Mouse (Mus musculus) liver, embryonic 12.5 days (tissue): ENCODE results near the gene Klhl12. TPM values are rescaled to one million over a fixed set of nuclear protein-coding genes. Genes with fewer than 3 reads are reported as not detected.

ENCODE experiments used
- ATAC-seq: fragments of 200-750 bp; cut with Nextera tagmentation; 2 replicates; pipeline ENCODE4 v1.8.0; 2017; ENCODE audit warnings: moderate number of reproducible peaks, mild to moderate bottlenecking, moderate library complexity
- H3K27ac ChIP-seq: fragments of 300-500 bp; sonication (generic); 2 replicates; pipeline ENCODE4 v1.5.1; 2016; ENCODE audit warnings: mild to moderate bottlenecking
- H3K27me3 ChIP-seq: fragments of 300-500 bp; sonication (generic); replicated peaks from 2 replicates; pipeline ENCODE4 v1.6.1; 2016; ENCODE audit warnings: mild to moderate bottlenecking, moderate library complexity
- H3K36me3 ChIP-seq: fragments of 300-500 bp; sonication (generic); 2 replicates; pipeline ENCODE4 v1.6.1; 2016; ENCODE audit warnings: mild to moderate bottlenecking, moderate library complexity
- H3K4me1 ChIP-seq: fragments of 300-500 bp; sonication (generic); 2 replicates; pipeline ENCODE4 v1.6.1; 2016
- H3K4me2 ChIP-seq: fragments of 300-500 bp; sonication (generic); 2 replicates; pipeline ENCODE4 v1.6.1; 2016; ENCODE audit warnings: mild to moderate bottlenecking, moderate library complexity
- H3K4me3 ChIP-seq: fragments of 300-500 bp; sonication (generic); 2 replicates; pipeline ENCODE4 v1.5.1; 2016; ENCODE audit warnings: mild to moderate bottlenecking, moderate library complexity
- H3K9ac ChIP-seq: fragments of 300-500 bp; sonication (generic); 2 replicates; pipeline ENCODE4 v1.6.1; 2016; ENCODE audit warnings: mild to moderate bottlenecking, moderate library complexity
- H3K9me3 ChIP-seq: fragments of 300-500 bp; sonication (generic); replicated peaks from 2 replicates; pipeline ENCODE4 v1.6.1; 2016; ENCODE audit warnings: mild to moderate bottlenecking, moderate library complexity
- WGBS: fragments of 180-500 bp; shearing (Covaris S2); methylation state at CpG from one replicate; pipeline ENCODE4 v1.1.7; 2016; ENCODE audit not compliant: insufficient replicate concordance; 5-methylcytosine and 5-hydroxymethylcytosine counted together
- polyA plus RNA-seq: library from polyadenylated mRNA; unstranded; fragments of >200 nt; fragmentation: Nextera tagmentation; extraction: Ambion mirVana; gene quantifications from 2 replicates; pipeline ENCODE4 v1.2.1, GENCODE M21; 2016

Klhl12 gene
- polyA plus RNA-seq, 1 experiment from 2014 or later: 40.2 TPM

DNA sequence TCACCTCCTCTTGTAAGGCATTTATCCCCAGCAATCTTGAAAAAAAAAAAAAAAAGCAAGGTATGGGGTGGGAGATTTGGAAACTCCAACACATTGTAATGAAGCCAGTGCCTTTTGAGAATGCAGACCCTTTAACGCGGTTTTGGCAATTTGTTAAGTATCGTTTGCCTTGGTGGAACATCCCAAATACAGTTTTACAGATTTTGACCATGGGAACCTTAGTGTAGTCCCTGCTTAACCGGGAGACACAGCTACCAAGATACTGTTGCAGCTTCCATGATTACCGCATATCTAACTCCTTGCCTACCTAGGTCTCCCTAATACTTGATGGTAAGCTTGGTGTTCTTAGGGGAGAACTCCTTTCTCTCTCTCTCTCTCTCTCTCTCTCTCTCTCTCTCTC, 729 bp downstream of the Klhl12 start:
- 8% methylated on average over 5 of the region's 5 CpGs for WGBS
- H3K4me3 ChIP-seq: peak overlapping the region; percentile 97
- no peak for ATAC-seq
- H3K27ac ChIP-seq: peak overlapping the region; percentile 93
- H3K9ac ChIP-seq: peak overlapping the region; percentile 97
- H3K4me1 ChIP-seq: peaks cover 56% of the 10 kb centered on the region
- no peaks in the 10 kb centered on the region for H3K9me3 ChIP-seq
- H3K36me3 ChIP-seq: peaks cover 31% of the 10 kb centered on the region
- H3K27me3 ChIP-seq: 0 out of 2 replicates have a peak, but pooled peaks cover 5% of the 10 kb centered on the region
- H3K4me2 ChIP-seq: peak overlapping the region; percentile 84

DNA sequence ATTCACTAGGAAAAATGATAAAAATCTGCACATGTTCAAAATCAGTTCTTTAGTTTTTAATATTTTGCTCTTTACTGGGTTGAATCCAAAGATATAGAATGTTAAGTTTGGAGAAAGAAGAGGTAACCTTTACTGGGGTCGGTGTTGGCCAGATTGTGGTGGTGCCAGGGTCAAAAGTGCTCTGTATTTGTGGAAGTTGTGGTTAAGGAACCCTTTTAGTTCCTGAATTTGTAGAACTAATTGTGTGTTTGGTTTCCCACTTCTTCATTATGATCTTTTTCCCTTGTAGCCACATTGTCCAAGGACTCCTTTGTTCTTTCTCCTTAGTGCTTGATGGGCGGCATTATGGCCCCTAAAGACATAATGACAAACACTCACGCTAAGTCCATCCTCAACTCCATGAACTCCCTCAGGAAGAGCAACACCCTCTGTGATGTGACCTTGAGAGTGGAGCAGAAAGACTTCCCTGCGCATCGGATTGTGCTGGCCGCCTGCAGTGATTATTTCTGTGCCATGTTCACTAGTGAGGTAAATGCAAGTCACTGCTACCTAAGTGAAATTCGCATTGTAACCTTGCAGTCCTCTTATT, 2.9 kb downstream of the Klhl12 start:
- 0 out of 2 replicates have a peak, but pooled peaks cover 5% of the 10 kb centered on the region for H3K27me3 ChIP-seq
- peak overlapping the region; percentile 63 for H3K27ac ChIP-seq
- WGBS: 81% methylated on average over 7 of the region's 7 CpGs
- peaks cover 75% of the 10 kb centered on the region for H3K4me1 ChIP-seq
- no peak for ATAC-seq
- H3K9ac ChIP-seq: no peak overlapping the region
- no peak overlapping the region for H3K4me2 ChIP-seq
- peaks cover 53% of the 10 kb centered on the region for H3K36me3 ChIP-seq
- H3K4me3 ChIP-seq: no peak overlapping the region
- no peaks in the 10 kb centered on the region for H3K9me3 ChIP-seq

DNA sequence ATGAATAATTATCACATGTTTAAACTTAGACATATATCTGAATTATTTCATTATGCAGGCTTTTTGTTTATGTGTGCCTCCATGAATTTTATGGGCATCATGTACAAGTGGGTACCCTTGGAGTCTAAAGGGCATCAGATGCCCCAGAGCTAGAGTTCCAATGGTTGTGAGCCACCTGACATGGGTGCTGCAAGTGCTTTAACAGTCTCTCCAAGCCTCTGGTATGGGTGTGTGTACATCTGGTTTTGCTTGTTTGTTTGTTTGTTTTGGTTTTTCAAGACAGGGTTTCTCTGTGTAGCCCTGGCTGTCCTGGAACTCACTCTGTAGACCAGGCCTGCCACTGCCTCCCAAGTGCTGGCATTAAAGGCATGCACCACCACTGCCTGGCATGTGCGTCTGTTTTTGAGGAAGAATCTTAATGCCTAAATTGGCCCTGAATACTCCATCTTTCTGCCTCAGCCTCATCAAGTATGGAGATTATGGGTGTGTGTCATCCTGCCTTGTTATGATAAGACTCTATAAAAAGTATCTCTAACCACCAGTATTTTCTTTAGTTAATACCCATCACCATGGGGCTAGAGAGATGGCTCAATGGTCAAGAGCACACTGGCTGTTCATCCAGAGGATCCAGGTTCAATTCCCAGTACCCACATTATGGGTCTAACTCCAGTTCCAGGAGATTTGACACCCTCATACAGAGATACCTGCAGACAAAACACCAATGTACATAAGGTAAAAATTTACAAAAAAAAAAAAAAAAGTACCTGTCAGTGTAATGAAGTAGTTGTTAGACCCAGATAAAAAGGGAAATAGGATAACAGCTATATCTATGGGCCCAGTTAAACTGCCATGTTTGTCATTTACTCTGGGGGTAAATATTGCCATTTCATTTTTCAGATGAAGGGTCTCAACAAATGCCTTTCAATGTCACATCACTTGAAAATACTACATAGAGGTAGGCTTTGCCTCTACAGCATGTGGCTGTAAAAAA, 5.3 kb downstream of the Klhl12 start:
- Histone ChIP-seq H3K27me3 (no peaks in the 10 kb centered on the region), H3K9me3 (no peaks in the 10 kb centered on the region), H3K4me1 (peaks cover 74% of the 10 kb centered on the region), H3K27ac (peak overlapping the region; percentile 97), H3K4me2 (peak overlapping the region; percentile 63), H3K4me3 (peak overlapping the region; percentile 13; the same call in 1 of the 2 replicates), H3K9ac (peak overlapping the region; percentile 50), H3K36me3 (peaks cover 74% of the 10 kb centered on the region)
- 28% methylated on average over 1 of the region's 1 CpGs for WGBS
- peak; percentile 97 for ATAC-seq

DNA sequence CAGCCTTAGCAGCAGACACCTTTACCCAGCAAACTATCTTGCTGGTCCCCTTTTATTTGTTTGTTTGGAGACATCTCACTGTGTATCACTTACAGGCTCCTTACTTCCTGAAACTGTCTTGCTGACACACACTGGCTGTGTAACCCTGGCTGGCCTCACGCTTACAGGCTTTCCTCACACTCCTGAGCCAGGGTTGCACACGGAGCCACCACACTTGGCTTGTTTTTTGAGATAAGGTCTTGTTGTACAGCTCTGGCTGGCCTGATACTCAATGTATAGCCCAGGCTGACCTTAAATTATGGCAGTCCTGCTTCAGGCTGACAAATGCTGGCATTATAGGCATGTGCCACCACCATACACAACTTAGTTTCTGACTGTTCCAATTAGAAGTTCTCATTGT, 29.3 kb downstream of the Klhl12 start:
- H3K4me1 ChIP-seq: peaks cover 18% of the 10 kb centered on the region
- WGBS: 26% methylated on average over 2 of the region's 2 CpGs
- peak; percentile 92 for ATAC-seq
- peaks cover 95% of the 10 kb centered on the region for H3K36me3 ChIP-seq
- H3K27ac ChIP-seq: peak overlapping the region; percentile 61
- H3K4me2 ChIP-seq: no peak overlapping the region
- no peak overlapping the region for H3K9ac ChIP-seq
- no peaks in the 10 kb centered on the region for H3K9me3 ChIP-seq
- H3K4me3 ChIP-seq: no peak overlapping the region
- no peaks in the 10 kb centered on the region for H3K27me3 ChIP-seq

DNA sequence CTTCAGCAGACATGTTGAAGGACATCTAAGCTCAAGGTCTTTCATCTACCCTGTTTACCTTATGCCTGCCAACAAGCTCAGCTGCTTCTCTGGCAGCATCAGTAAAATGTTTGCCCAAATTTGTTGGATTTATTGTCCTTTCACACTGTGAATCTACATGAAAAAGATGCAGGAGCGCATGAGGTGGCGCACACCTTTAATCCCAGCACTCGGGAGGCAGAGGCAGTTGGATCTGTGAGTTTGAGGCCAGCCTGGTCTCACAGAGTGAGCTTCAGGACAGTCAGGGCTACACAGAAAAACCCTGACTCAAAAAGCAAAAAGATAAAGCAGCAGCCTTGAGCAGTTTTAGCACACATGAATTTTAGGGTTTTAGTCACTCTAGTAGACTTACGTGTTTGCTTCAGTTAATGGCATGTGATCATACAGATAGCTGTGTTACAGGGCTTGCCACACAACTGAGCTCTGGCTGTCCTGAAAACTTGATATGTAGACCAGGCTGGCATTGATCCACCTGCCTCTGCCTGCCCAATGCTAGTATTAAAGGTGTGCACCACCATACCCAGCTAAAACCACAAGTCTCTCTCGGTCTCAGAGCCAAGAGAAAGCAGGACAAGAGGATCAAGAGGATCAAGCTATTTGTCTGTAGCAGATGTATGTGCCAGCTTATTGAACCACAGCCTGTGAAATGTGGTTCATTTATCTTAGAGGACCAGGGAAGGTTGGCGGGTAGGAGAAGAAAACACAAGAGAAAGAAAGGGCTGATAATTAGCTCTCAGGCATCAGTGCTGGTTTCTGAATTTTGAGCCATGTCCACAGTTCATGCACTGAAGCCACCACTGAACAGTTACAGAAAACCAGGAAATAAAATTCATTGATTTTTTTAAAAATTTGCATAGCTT, 35.8 kb downstream of the Klhl12 start:
- Histone ChIP-seq H3K4me3 (no peak overlapping the region), H3K9me3 (no peaks in the 10 kb centered on the region), H3K27me3 (no peaks in the 10 kb centered on the region), H3K36me3 (peaks cover 62% of the 10 kb centered on the region), H3K4me1 (peaks cover 38% of the 10 kb centered on the region), H3K4me2 (no peak overlapping the region), H3K9ac (peak overlapping the region; percentile 14; the same call in 1 of the 2 replicates), H3K27ac (peak overlapping the region; percentile 66)
- 69% methylated on average over 6 of the region's 6 CpGs for WGBS
- no peak for ATAC-seq

DNA sequence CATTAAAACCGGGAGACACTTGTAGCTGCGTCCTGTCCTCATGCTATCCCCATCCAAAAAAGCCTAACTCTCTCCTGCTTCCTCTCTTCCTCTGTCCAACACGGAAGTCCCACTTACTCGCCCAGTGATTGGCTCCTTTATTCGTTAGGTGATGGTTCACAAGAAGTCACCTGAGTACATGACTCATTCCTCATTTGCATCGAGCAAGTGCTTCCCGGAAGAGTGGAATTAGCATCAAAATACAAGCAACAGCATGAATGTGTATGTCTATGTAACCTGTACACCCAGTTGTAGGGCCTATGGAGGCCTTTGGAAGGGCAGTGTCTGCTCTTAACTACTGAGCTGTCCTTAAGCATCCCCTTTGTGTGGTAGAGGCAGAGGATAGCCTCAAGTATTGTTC, 36.9 kb downstream of the Klhl12 start:
- ATAC-seq: no peak
- H3K36me3 ChIP-seq: peaks cover 51% of the 10 kb centered on the region
- H3K9me3 ChIP-seq: no peaks in the 10 kb centered on the region
- H3K27ac ChIP-seq: peak overlapping the region; percentile 66; the same call in 1 of the 2 replicates
- H3K9ac ChIP-seq: no peak overlapping the region
- H3K4me2 ChIP-seq: no peak overlapping the region
- no peaks in the 10 kb centered on the region for H3K27me3 ChIP-seq
- no peak overlapping the region for H3K4me3 ChIP-seq
- peaks cover 40% of the 10 kb centered on the region for H3K4me1 ChIP-seq
- WGBS: 76% methylated on average over 7 of the region's 7 CpGs

DNA sequence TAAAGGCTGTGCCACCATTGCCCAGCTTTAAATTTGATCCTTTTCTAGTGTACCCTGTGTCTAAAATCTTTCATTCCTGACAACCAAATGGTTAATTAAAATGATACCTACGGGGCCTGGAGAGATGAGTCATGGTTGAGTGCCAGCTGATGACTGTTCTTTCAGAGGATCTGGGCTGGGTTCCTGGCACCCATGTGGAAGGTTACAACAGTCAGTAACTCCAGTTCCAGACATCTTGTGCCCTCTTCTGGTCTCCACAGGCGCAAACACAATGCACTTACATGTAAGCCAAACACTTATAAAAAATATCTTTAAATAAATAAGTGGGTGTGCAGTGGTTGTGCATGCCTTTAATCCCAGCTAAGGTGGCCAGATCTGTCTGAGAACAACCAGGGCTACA, 38.2 kb downstream of the Klhl12 start:
- H3K9ac ChIP-seq: peak overlapping the region; percentile 75; the same call in 1 of the 2 replicates
- H3K9me3 ChIP-seq: no peaks in the 10 kb centered on the region
- peak overlapping the region; percentile 88 for H3K4me2 ChIP-seq
- H3K4me1 ChIP-seq: peaks cover 40% of the 10 kb centered on the region
- H3K27ac ChIP-seq: peak overlapping the region; percentile 94
- no peaks in the 10 kb centered on the region for H3K27me3 ChIP-seq
- H3K4me3 ChIP-seq: peak overlapping the region; percentile 73
- ATAC-seq: no peak
- peaks cover 41% of the 10 kb centered on the region for H3K36me3 ChIP-seq
- 83% methylated on average over 2 of the region's 2 CpGs for WGBS

DNA sequence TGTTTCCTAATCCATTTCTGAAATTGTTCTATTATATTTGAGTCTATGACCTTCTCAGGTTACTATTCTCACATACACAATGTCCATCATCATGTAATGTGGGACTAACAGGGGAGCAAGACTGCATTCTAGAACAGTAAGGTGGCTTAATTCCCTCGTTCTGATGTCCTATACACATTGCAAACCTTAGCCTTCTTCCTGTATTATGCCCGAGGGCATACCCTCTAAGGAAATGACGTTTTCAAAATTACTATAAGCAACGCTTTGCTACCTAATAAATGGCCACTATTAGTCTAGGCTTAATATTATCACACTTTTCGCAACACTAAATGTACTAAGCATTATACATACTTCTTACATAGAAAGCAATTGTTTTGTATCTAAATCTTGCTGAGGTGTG, 38.6 kb downstream of the Klhl12 start:
- H3K4me2 ChIP-seq: peak overlapping the region; percentile 88
- H3K9me3 ChIP-seq: no peaks in the 10 kb centered on the region
- H3K27me3 ChIP-seq: no peaks in the 10 kb centered on the region
- H3K36me3 ChIP-seq: peaks cover 41% of the 10 kb centered on the region
- H3K27ac ChIP-seq: peak overlapping the region; percentile 94
- peak overlapping the region; percentile 73 for H3K4me3 ChIP-seq
- peak overlapping the region; percentile 75 for H3K9ac ChIP-seq
- WGBS: 15% methylated on average over 5 of the region's 5 CpGs
- no peak for ATAC-seq
- peaks cover 40% of the 10 kb centered on the region for H3K4me1 ChIP-seq

DNA sequence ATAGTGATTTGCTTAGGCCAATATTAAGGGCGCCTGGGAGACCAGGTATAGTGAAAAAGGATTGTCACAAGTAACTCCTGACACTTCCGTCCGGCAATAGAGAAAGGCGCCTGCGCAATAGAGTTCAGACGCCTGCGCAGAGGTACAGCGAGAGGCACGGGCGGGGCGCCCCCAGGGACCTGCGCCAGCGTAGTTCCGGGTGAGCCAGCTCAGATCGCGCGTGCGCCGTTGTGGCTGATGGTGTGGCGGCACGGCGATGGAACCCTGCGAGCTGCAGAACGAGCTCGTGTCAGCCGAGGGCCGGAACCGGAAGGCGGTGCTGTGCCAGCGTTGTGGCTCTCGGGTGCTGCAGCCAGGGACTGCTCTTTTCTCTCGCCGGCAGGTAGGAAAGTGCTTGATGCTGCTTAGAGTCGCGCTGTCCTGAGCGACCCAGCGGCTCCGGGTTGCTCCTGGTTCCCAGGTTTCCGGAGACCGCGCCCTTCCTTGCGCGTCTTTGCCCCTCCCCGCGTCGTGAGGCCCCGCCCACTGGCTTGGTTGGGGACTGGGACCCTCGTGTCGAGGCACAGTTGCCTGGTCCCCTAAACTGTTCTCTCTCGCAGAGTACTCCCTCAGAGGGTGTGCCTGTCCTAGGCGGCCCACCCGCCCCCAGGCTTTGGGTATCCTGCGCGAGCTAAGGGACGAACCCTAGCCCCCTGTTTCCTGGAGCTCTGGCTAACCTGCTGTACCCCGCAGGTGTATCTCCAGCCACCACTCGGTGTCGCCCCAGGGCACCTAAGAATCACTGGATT, 39.3 kb downstream of the Klhl12 start, which contains the start of gene Rabif:
TSS of gene Rabif (plus strand) at position 221 of the 788 bp plus-strand sequence.
- Histone ChIP-seq H3K9ac (peak within 1 kb of the TSS; percentile 75), H3K4me2 (peak within 1 kb of the TSS; percentile 88), H3K4me1 (peaks cover 40% of the 10 kb centered on the region), H3K27me3 (no peaks in the 10 kb centered on the region), H3K9me3 (no peaks in the 10 kb centered on the region), H3K4me3 (peak within 1 kb of the TSS; percentile 73), H3K36me3 (peaks cover 39% of the 10 kb centered on the region), H3K27ac (peak within 1 kb of the TSS; percentile 94)
- WGBS: under 1% methylated on average over 58 of the region's 58 CpGs
- peak; percentile 97 for ATAC-seq

DNA sequence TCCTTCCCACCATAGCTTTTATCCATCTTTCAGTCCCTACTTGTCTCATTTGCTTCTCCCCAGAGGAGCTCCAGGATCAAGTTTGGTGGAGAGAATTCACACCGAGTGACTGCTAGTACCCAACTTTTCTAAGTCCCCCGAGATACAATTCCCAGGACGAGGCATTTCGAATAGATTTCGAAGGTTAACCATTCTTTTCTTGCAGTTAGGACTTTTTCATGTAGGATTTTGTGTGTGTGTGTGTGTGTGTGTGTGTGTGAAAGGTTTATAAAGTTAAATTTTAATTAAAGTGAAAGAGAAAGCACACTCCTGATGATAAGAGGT, 39.8 kb downstream of the Klhl12 start:
- Histone ChIP-seq H3K4me1 (peaks cover 40% of the 10 kb centered on the region), H3K9ac (peak overlapping the region; percentile 75), H3K9me3 (no peaks in the 10 kb centered on the region), H3K4me3 (peak overlapping the region; percentile 73), H3K27me3 (no peaks in the 10 kb centered on the region), H3K36me3 (peaks cover 34% of the 10 kb centered on the region), H3K27ac (peak overlapping the region; percentile 94), H3K4me2 (peak overlapping the region; percentile 88)
- no peak for ATAC-seq
- 13% methylated on average over 5 of the region's 5 CpGs for WGBS

DNA sequence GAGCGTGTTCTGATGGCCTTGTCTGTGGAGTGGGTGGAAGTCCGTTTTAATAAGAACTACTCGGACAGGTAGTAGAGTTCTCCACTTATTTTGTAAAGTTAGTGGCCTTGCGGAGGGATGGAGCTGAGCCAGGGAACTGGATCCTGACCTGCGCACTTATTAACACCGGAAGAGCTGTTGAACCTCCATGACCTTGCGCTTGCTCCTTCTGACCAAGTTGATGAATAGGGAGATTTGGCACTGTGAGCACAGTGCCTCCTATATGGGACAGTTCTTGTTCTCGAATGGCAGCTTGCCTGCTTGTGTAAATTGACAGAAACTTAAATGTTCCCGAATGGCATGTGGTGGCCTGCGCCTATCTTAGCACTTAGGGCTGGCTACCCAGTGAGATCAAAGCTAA, 40.7 kb downstream of the Klhl12 start:
- WGBS: 88% methylated on average over 10 of the region's 10 CpGs
- no peak overlapping the region for H3K27ac ChIP-seq
- H3K27me3 ChIP-seq: no peaks in the 10 kb centered on the region
- H3K4me1 ChIP-seq: peaks cover 36% of the 10 kb centered on the region
- H3K4me3 ChIP-seq: peak overlapping the region; percentile 73
- H3K36me3 ChIP-seq: peaks cover 27% of the 10 kb centered on the region
- H3K4me2 ChIP-seq: peak overlapping the region; percentile 88
- no peak for ATAC-seq
- H3K9me3 ChIP-seq: no peaks in the 10 kb centered on the region
- peak overlapping the region; percentile 75 for H3K9ac ChIP-seq
